Mouse (Mus musculus): ENCODE measurements around the gene Tspan1.

Tspan1 gene

GRCm38 (mm10) chr4:116140801-116141574, 26.4 kb downstream of the Tspan1 start:
- in situ Hi-C loops (cut with MboI; ENCODE audit: unreplicated experiment in 2 of 2) = loop anchor here (10.0 to 25.0 kb wide), 4 partner anchors 846 to 996 kb away; partner anchors contain the start of genes Hectd3 (in 2 of the 2), Plk3 (in 2 of the 2), Urod (in 2 of the 2) and Btbd19 (in 1 of the 2)

DNA sequence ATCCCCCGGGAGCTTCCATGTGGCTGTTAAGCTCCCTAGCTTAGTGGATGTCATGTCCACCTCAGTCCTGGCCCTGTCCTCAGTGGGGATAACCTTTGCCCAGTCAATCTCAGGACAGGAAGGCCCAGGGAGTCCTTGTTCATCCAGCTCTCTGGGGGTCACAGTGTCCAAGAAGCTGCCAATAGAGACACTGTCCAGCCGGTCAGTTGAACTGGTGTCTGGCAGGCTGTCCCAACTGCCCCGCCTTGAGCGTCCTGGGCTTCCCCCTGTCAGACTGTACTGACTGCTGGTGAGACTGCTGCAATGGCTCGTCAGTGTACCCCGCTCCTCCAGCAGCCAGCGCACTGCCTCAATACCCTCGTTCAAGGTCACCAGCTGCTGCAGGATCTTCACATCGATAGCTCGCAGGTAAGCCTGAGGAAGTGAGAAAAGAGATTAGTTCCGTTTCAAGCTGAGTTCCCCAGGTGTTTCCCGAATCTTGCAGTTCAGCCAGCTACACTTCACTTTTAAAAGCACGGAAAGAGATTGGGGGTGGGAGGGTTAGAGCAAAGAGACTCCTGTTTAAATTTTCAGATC, 29.9 kb downstream of the Tspan1 start:
- in situ Hi-C loops (cut with MboI; ENCODE audit: unreplicated experiment in 2 of 2) = loop anchor here (10.0 to 25.0 kb wide), 3 partner anchors 647 to 1000 kb away; partner anchors contain the start of genes Btbd19 (in 1 of the 2), Hectd3 (in 1 of the 2), Plk3 (in 1 of the 2) and Tctex1d4 (in 1 of the 2)

DNA sequence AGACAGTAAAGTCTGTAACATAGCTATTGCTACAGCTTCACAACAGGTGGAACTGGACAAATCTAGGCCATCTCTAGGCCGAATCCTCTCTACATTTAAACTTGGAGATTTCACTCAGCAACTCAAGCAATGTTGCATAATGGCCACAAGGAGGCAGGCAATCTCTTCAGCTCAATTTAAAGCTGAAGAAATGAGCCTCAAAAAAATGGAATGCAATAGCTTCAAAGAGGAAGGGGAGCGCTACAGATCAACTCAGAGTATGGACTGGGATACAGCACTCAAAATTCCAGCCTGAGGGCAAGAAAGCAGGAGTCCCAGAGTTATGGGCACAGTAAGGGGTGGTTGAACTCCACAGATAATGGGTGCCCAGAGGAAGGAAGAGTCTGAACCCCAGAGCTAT, 32.4 kb downstream of the Tspan1 start:
- in situ Hi-C loops (cut with MboI; ENCODE audit: unreplicated experiment in 2 of 2) = loop anchor here (10.0 to 25.0 kb wide), 3 partner anchors 650 to 1002 kb away; partner anchors contain the start of genes Btbd19 (in 1 of the 2), Hectd3 (in 1 of the 2), Plk3 (in 1 of the 2) and Tctex1d4 (in 1 of the 2)

DNA sequence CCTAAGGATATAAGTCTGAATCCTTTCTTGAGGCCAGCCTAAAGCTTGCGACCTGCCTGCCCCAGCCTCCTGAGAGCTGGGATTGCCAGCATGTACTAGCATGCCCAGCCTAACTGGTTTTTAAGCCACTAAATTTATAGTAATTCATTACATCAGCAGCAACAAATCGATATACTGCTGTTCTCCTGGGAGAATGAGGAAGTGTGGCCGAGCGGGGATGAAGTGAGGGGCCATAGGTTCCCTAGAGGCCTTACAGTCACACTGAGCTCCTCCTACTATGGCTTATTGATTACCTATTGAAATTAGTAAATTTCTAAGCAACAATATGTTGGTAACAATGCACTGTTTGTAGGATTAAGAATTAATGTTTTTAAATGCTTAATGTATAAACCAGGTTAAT, 34.3 kb downstream of the Tspan1 start:
- in situ Hi-C loops (cut with MboI; ENCODE audit: unreplicated experiment in 2 of 2) = loop anchor here (10.0 to 25.0 kb wide), 3 partner anchors 652 to 1004 kb away; partner anchors contain the start of genes Btbd19 (in 1 of the 2), Hectd3 (in 1 of the 2), Plk3 (in 1 of the 2) and Tctex1d4 (in 1 of the 2)

GRCm38 (mm10) chr4:116127956-116128355, 39.4 kb downstream of the Tspan1 start:
- in situ Hi-C loops (cut with MboI; ENCODE audit: unreplicated experiment in 2 of 2) = loop anchor here in 1 of 2 experiments (25.0 kb wide), 2 partner anchors 859 to 1009 kb away; partner anchors contain the start of genes Btbd19, Hectd3, Plk3 and Tctex1d4

GRCm38 (mm10) chr4:116125803-116126386, 41.5 kb downstream of the Tspan1 start:
- in situ Hi-C loops (cut with MboI; ENCODE audit: unreplicated experiment in 2 of 2) = loop anchor here in 1 of 2 experiments (25.0 kb wide), 2 partner anchors 861 to 1011 kb away; partner anchors contain the start of genes Btbd19, Hectd3, Plk3 and Tctex1d4

- in situ Hi-C loops (cut with MboI; ENCODE audit: unreplicated experiment in 2 of 2) = no loop called here
These were observed 43.5 kb downstream of the Tspan1 start, which contains the start of the genes Rad54l and Pomgnt1 for GRCm38 (mm10) chr4:116123602-116124519. Rad54l (minus strand) TSS chr4:116123690. Pomgnt1 (plus strand) TSS chr4:116123840.

GRCm38 (mm10) chr4:116122762-116123161, 44.6 kb downstream of the Tspan1 start:
- in situ Hi-C loops (cut with MboI; ENCODE audit: unreplicated experiment in 2 of 2) = no loop called here

Data from v-Abl transformed pro-B cells (cell line).